Mouse (Mus musculus) testis, adult 2 months (tissue): ENCODE measurements around the gene Ninj1.

Source experiments
- CTCF ChIP-seq: fragments of 200-500 bp; IDR thresholded peaks from 2 replicates; pipeline ENCODE4 v1.5.1; 2012; ENCODE audit warnings: low read depth, mild to moderate bottlenecking, inconsistent platforms, low read length, moderate library complexity; ENCODE audit not compliant: control insufficient read depth, insufficient read depth, insufficient replicate concordance
- POLR2A ChIP-seq: fragments of 200-500 bp; IDR thresholded peaks from 2 replicates; pipeline ENCODE4 v1.6.1; 2012; ENCODE audit warnings: low read depth, mild to moderate bottlenecking, inconsistent platforms, low read length, moderate library complexity; ENCODE audit not compliant: control insufficient read depth

GRCm38 (mm10) chr13:49234711-49235110, 47.4 kb downstream of the Ninj1 start:
- TF ChIP-seq POLR2A (no peak), CTCF (peak; percentile 28; the same call in 1 of the 2 replicates)
